Comparison of ENCODE assay signal across 14 mouse cellular contexts in the genomic region with DNA sequence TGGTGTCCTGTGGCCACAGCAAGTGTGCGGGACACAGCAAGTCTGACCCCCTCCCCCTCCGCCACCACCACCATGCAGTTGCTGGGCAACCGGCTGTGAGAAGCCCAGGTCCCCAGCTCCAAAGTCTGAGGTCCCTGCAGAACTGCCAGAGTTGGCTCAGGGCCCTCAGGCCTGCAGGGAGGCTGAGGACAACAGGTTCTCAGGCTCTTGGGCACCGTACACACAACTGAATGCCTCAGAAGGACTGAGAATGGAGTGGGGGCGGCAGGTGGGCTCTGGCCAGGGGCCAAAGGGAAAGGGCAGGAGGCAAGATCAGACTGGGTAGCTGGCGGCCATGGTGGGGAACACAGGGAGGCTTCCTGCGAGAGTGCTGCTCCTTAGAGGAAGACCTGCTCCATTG. TPM values are rescaled to one million over a fixed set of nuclear protein-coding genes. Genes with fewer than 3 reads are reported as not detected.
DNase-seq lines count a peak whose midpoint lies in the region; TF ChIP-seq lines count a peak whose summit lies in the region.
"Had no signal": no experiment of that assay in that cellular context is flagged by ENCODE, and none has a peak within 500 bp of the region (broad histone marks: within the 10 kb centered on the region; RNA-seq: fewer than 3 reads in every experiment).

No protein-coding gene starts in this region.

- H3K9ac ChIP-seq in heart, adult 2 months (ENCODE audit: low read depth, low read length) = no peak overlapping the region
- H3K9ac ChIP-seq: limb, embryonic 12.5 days; neural tube, embryonic 15.5 days had no signal

- peak; percentile 11 to 24 for DNase-seq in heart, adult 2 months
- no peak for DNase-seq in heart, postnatal 25 days (ENCODE audit: low spot score)
- DNase-seq in left cerebral cortex, postnatal 4 days = peak; percentile 65
- DNase-seq in left cerebral cortex, postnatal 25 days (ENCODE audit: low spot score in 2 of 2) = no peak
- DNase-seq in brain, embryonic 14.5 days (ENCODE audit: low read depth) = peak; percentile 55
- DNase-seq in kidney, adult 9 months = peak; percentile 38
- no peak for DNase-seq in urinary bladder, postnatal 10 days (ENCODE audit: low spot score)
- DNase-seq in thymus, adult 18-20 months = no peak
- DNase-seq: cerebellum, adult 11 months; spleen, adult 18-20 months; thymus, postnatal 4 days had no signal

- no peak for TF ChIP-seq CTCF in heart, adult 2 months (IDR thresholded peaks at IDR 0.05)
- no peak for TF ChIP-seq CTCF in brain, embryonic 14.5 days (IDR thresholded peaks at IDR 0.05; ENCODE audit: borderline replicate concordance, extremely low read depth, insufficient read depth, insufficient read length)

- TF ChIP-seq EP300 in heart, adult 2 months (IDR thresholded peaks at IDR 0.05; ENCODE audit: insufficient read depth, low read depth, low read length) = no peak

- H3K27ac ChIP-seq in heart, adult 2 months = no peak overlapping the region
- H3K27ac ChIP-seq: limb, embryonic 12.5 days; macrophage; neural tube, embryonic 15.5 days had no signal

- no peaks in the 10 kb centered on the region for H3K79me2 ChIP-seq in heart, adult 2 months (replicated peaks; ENCODE audit: control insufficient read depth, insufficient read depth, low read length)

- TF ChIP-seq POLR2A in heart, adult 2 months (IDR thresholded peaks at IDR 0.05; ENCODE audit: insufficient read depth, low read depth, low read length) = no peak
- TF ChIP-seq POLR2A in brain, embryonic 14.5 days (IDR thresholded peaks at IDR 0.05; ENCODE audit: borderline replicate concordance, extremely low read depth, insufficient read depth, insufficient read length, poor library complexity, severe bottlenecking) = no peak

- 82% methylated on average over 7 of the region's 7 CpGs for whole genome bisulfite sequencing in heart, adult 2 months

- peaks cover 5% of the 10 kb centered on the region; the same call in 1 of the 2 replicates for H3K36me3 ChIP-seq in heart, adult 2 months (ENCODE audit: control insufficient read depth, insufficient read depth, low read length)
- H3K36me3 ChIP-seq: neural tube, embryonic 15.5 days had no signal

- intact Hi-C loops in heart, adult 2 months (cut with DNase I) = no loop called here
- intact Hi-C loops in heart, postnatal 25 days (cut with DNase I) = no loop called here
- intact Hi-C loops in left cerebral cortex, postnatal 4 days (cut with DNase I) = no loop called here
- intact Hi-C loops in left cerebral cortex, postnatal 25 days (cut with DNase I) = no loop called here

- peaks cover 6% of the 10 kb centered on the region for H3K4me1 ChIP-seq in heart, adult 2 months (ENCODE audit: control insufficient read depth, insufficient read depth, low read length)
- H3K4me1 ChIP-seq: limb, embryonic 12.5 days; neural tube, embryonic 15.5 days had no signal

- H3K4me3 ChIP-seq in heart, adult 2 months = no peak overlapping the region
- H3K4me3 ChIP-seq: limb, embryonic 12.5 days; neural tube, embryonic 15.5 days had no signal

- H3K27me3 ChIP-seq in heart, adult 2 months (ENCODE audit: control insufficient read depth, insufficient read depth, low read length) = no peaks in the 10 kb centered on the region
- H3K27me3 ChIP-seq: limb, embryonic 12.5 days; neural tube, embryonic 15.5 days had no signal

RNA-seq across cellular contexts. Expression of a gene that starts 20.0 kb away (rescaled TPM):
- total RNA-seq in heart, adult 2 months (2021) = 1 to 10 TPM; 4.8 to 5.0 TPM
- 1.00 and 1.6 TPM in 2 replicates for polyA plus RNA-seq in heart, adult 2 months (2012; rRNA removed)
- 1 to 10 TPM; 3.5 to 3.8 TPM for total RNA-seq in heart, postnatal 25 days (2021)
- total RNA-seq in left cerebral cortex, postnatal 4 days (2021) = 10 to 100 TPM in 1 of 2 experiments, 1 to 10 TPM in 1; 8.4 to 11.0 TPM
- 1 to 10 TPM; 6.3 to 6.7 TPM for total RNA-seq in left cerebral cortex, postnatal 25 days (2021)
- 6.5 and 6.6 TPM in 2 replicates for polyA plus RNA-seq in brain, embryonic 14.5 days (2012; rRNA removed)

RNA-seq across cellular contexts. Expression of a gene that starts 20.3 kb away (rescaled TPM):
- 10 to 100 TPM; 47.8 to 54.5 TPM for total RNA-seq in heart, adult 2 months (2021)
- 33.1 and 33.9 TPM in 2 replicates for polyA plus RNA-seq in heart, adult 2 months (2012; rRNA removed)
- 10 to 100 TPM; 50.2 to 51.6 TPM for total RNA-seq in heart, postnatal 25 days (2021)
- total RNA-seq in left cerebral cortex, postnatal 4 days (2021) = 100 to 1,000 TPM; 209 to 228 TPM
- 100 to 1,000 TPM; 501 to 534 TPM for total RNA-seq in left cerebral cortex, postnatal 25 days (2021)
- polyA plus RNA-seq in brain, embryonic 14.5 days (2012; rRNA removed) = 87.7 and 111 TPM in 2 replicates

Comparison
In these comparisons a context has a peak if more than half of its experiments do, and no peak if none do; other contexts are left out.
1. DNase-seq: peak in heart, adult 2 months (2 of 2), left cerebral cortex, postnatal 4 days (single experiment), brain, embryonic 14.5 days (single experiment) and kidney, adult 9 months (single experiment); none in heart, postnatal 25 days (single experiment), left cerebral cortex, postnatal 25 days (0 of 2), urinary bladder, postnatal 10 days (single experiment) and thymus, adult 18-20 months (0 of 2).